Mouse (Mus musculus) forebrain, embryonic 15.5 days (tissue): ENCODE measurements at regions not wholly inside any gene's neighbourhood (a gene's known extent, or its start where the extent isn't known, plus 50 kb on each side); places are given as distances from the start of the nearest gene placed in this dataset.

Experiments
- ATAC-seq: fragments of 200-750 bp; cut with Nextera tagmentation; replicated peaks from 2 replicates; pipeline ENCODE4 v1.8.0; 2017; ENCODE audit warnings: mild to moderate bottlenecking, moderate TSS enrichment, moderate library complexity
- H3K27ac ChIP-seq: fragments of 300-500 bp; sonication (generic); replicated peaks from 2 replicates; pipeline ENCODE4 v1.5.1; 2015; ENCODE audit warnings: mild to moderate bottlenecking, inconsistent platforms
- H3K27me3 ChIP-seq: fragments of 300-500 bp; sonication (generic); 2 replicates; pipeline ENCODE4 v1.6.1; 2015; ENCODE audit warnings: inconsistent platforms
- H3K36me3 ChIP-seq: fragments of 300-500 bp; sonication (generic); 2 replicates; pipeline ENCODE4 v1.6.1; 2015; ENCODE audit warnings: mild to moderate bottlenecking, inconsistent platforms
- H3K4me1 ChIP-seq: fragments of 300-500 bp; sonication (generic); 2 replicates; pipeline ENCODE4 v1.6.1; 2015; ENCODE audit warnings: inconsistent platforms
- H3K4me2 ChIP-seq: fragments of 300-500 bp; sonication (generic); replicated peaks from 2 replicates; pipeline ENCODE4 v1.6.1; 2015; ENCODE audit warnings: mild to moderate bottlenecking, inconsistent platforms
- H3K4me3 ChIP-seq: fragments of 300-500 bp; sonication (generic); 2 replicates; pipeline ENCODE4 v1.5.1; 2015; ENCODE audit warnings: mild to moderate bottlenecking, inconsistent platforms
- H3K9ac ChIP-seq: fragments of 300-500 bp; sonication (generic); replicated peaks from 2 replicates; pipeline ENCODE4 v1.6.1; 2015; ENCODE audit warnings: mild to moderate bottlenecking, inconsistent platforms
- H3K9me3 ChIP-seq: fragments of 300-500 bp; sonication (generic); 2 replicates; pipeline ENCODE4 v1.6.1; 2016; ENCODE audit warnings: inconsistent platforms
- WGBS: fragments of 180-500 bp; shearing (Covaris S2); methylation state at CpG from one replicate; pipeline ENCODE4 v1.1.7; 2015; ENCODE audit warnings: mixed read lengths; 5-methylcytosine and 5-hydroxymethylcytosine counted together

DNA sequence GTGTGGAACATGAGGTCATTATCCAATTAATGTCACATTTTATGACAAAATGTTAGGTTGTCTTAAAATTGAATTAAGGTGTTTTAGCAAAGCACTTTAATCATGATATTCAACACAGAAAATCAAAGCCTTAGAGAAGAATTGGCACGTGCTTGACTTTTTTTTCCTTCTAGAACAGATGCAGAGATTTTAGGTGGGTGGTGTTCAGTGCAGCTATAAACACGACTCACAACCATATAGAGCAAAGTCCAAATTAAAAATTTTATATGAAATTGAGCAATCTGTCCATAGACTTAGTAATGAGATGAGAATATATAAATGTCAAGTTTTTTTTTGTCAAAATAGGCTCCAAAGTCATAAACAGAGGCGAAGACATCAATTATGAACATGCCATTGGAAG lies 737.1 kb upstream of the 4931417E11Rik start:
- Histone ChIP-seq H3K4me1 (no peaks in the 10 kb centered on the region), H3K36me3 (no peaks in the 10 kb centered on the region), H3K9me3 (no peaks in the 10 kb centered on the region), H3K27ac (no peak overlapping the region), H3K4me2 (no peak overlapping the region), H3K27me3 (no peaks in the 10 kb centered on the region), H3K4me3 (no peak overlapping the region), H3K9ac (no peak overlapping the region)
- WGBS = 77% methylated on average over 3 of the region's 3 CpGs
- ATAC-seq = no peak

GRCm38 (mm10) chr6:74204133-74204532 lies 734.7 kb upstream of the 4931417E11Rik start:
- peak; percentile 35; the same call in 1 of the 2 replicates for ATAC-seq
- 68% methylated on average over 5 of the region's 5 CpGs for WGBS

More at GRCm38 (mm10) chr6:74204133-74204532, 734.7 kb upstream of the 4931417E11Rik start:
- H3K9me3 ChIP-seq = no peaks in the 10 kb centered on the region
- no peaks in the 10 kb centered on the region for H3K36me3 ChIP-seq
- no peak overlapping the region for H3K27ac ChIP-seq
- H3K4me2 ChIP-seq = no peak overlapping the region
- no peaks in the 10 kb centered on the region for H3K4me1 ChIP-seq
- no peaks in the 10 kb centered on the region for H3K27me3 ChIP-seq
- H3K4me3 ChIP-seq = no peak overlapping the region
- no peak overlapping the region for H3K9ac ChIP-seq
